Mouse (Mus musculus): ENCODE results near the gene Tnfaip8l1. TPM values are rescaled to one million over a fixed set of nuclear protein-coding genes. Genes with fewer than 3 reads are reported as not detected.

Tnfaip8l1 gene
- polyA plus RNA-seq (2014; fragmentation: Nextera tagmentation; extraction: Ambion mirVana): 8.5 and 10.5 TPM in 2 replicates

- H3K9me3 ChIP-seq (ENCODE audit: control insufficient read depth, low read length): no peaks in the 10 kb centered on the region
- no peaks in the 10 kb centered on the region for H3K36me3 ChIP-seq (ENCODE audit: control insufficient read depth, insufficient read depth, low read length)
- H3K4me1 ChIP-seq (ENCODE audit: control insufficient read depth, insufficient read depth, low read length): peaks cover 6% of the 10 kb centered on the region
- H3K4me2 ChIP-seq (ENCODE audit: low read length): peak within 1 kb of the TSS; percentile 58
- H3K4me3 ChIP-seq (replicated peaks; ENCODE audit: low read depth, low read length): peak within 1 kb of the TSS; percentile 43
- DNase-seq (peak; percentile 95), ATAC-seq (ENCODE audit: low FRiP score, low TSS enrichment) (peak; percentile 96)
- H3K27me3 ChIP-seq (ENCODE audit: control insufficient read depth, insufficient read depth, low read length): no peaks in the 10 kb centered on the region; the same call in 1 of the 2 replicates
- 0 out of 2 replicates have a peak within 1 kb of the TSS, but pooled peaks have one; percentile 13 for H3K27ac ChIP-seq (replicated peaks; ENCODE audit: low read depth, low read length)
- WGBS: 1% methylated on average over 30 of the region's 30 CpGs
- peak within 1 kb of the TSS; percentile 61 for H3K9ac ChIP-seq (replicated peaks; ENCODE audit: low read length)
Observed at GRCm38 (mm10) chr17:56162231-56162774, at the start of gene Tnfaip8l1. Gene Tnfaip8l1, plus strand, starts transcription at chr17:56162477.

DNA sequence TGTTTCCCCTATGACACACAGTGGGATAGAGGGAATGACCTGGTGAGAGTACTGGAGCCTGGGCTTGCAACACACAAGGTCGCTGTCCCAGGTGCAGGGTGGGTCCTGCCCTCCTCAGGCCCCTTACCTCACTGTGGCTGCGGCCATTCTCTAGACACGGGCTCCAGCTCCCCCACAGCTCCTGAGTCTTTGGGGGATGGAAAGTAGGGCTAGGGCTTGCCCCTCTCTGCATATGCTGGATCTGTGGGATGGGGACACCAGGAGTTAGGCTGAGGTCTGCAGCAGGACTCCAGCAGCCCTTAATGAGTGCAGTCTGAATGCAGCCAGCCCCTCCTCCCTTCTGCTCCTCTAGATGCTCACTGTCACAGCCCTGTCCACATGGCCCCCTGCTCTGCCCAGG is 49.5 kb upstream of the Tnfaip8l1 start:
- Histone ChIP-seq H3K27ac (replicated peaks; ENCODE audit: low read depth, low read length) (no peak overlapping the region), H3K9me3 (ENCODE audit: control insufficient read depth, low read length) (no peaks in the 10 kb centered on the region), H3K4me1 (ENCODE audit: control insufficient read depth, insufficient read depth, low read length) (peaks cover 4% of the 10 kb centered on the region; the same call in 1 of the 2 replicates), H3K27me3 (ENCODE audit: control insufficient read depth, insufficient read depth, low read length) (peaks cover 6% of the 10 kb centered on the region; the same call in 1 of the 2 replicates), H3K4me3 (replicated peaks; ENCODE audit: low read depth, low read length) (no peak overlapping the region), H3K9ac (replicated peaks; ENCODE audit: low read length) (no peak overlapping the region), H3K36me3 (ENCODE audit: control insufficient read depth, insufficient read depth, low read length) (no peaks in the 10 kb centered on the region), H3K4me2 (ENCODE audit: low read length) (no peak overlapping the region)
- ATAC-seq (ENCODE audit: low FRiP score, low TSS enrichment) (no peak), DNase-seq (no peak)
- WGBS: 78% methylated on average over 3 of the region's 3 CpGs

GRCm38 (mm10) chr17:56116193-56116592 is 46.1 kb upstream of the Tnfaip8l1 start:
- Histone ChIP-seq H3K4me2 (ENCODE audit: low read length) (no peak overlapping the region), H3K9ac (replicated peaks; ENCODE audit: low read length) (no peak overlapping the region), H3K4me3 (replicated peaks; ENCODE audit: low read depth, low read length) (no peak overlapping the region), H3K27me3 (ENCODE audit: control insufficient read depth, insufficient read depth, low read length) (peaks cover 33% of the 10 kb centered on the region; the same call in 1 of the 2 replicates), H3K9me3 (ENCODE audit: control insufficient read depth, low read length) (no peaks in the 10 kb centered on the region), H3K36me3 (ENCODE audit: control insufficient read depth, insufficient read depth, low read length) (no peaks in the 10 kb centered on the region), H3K27ac (replicated peaks; ENCODE audit: low read depth, low read length) (no peak overlapping the region), H3K4me1 (ENCODE audit: control insufficient read depth, insufficient read depth, low read length) (peaks cover 4% of the 10 kb centered on the region; the same call in 1 of the 2 replicates)
- ATAC-seq (ENCODE audit: low FRiP score, low TSS enrichment): no peak
- no peak for DNase-seq
- 77% methylated on average over 10 of the region's 10 CpGs for WGBS

- Histone ChIP-seq H3K27me3 (ENCODE audit: control insufficient read depth, insufficient read depth, low read length) (peaks cover 40% of the 10 kb centered on the region), H3K27ac (replicated peaks; ENCODE audit: low read depth, low read length) (no peak within 1 kb of the TSS), H3K9ac (replicated peaks; ENCODE audit: low read length) (peak within 1 kb of the TSS; percentile 36; the same call in 1 of the 2 replicates), H3K36me3 (ENCODE audit: control insufficient read depth, insufficient read depth, low read length) (no peaks in the 10 kb centered on the region), H3K4me1 (ENCODE audit: control insufficient read depth, insufficient read depth, low read length) (peaks cover 4% of the 10 kb centered on the region; the same call in 1 of the 2 replicates), H3K4me3 (replicated peaks; ENCODE audit: low read depth, low read length) (peak within 1 kb of the TSS; percentile 24; the same call in 1 of the 2 replicates), H3K9me3 (ENCODE audit: control insufficient read depth, low read length) (peaks cover 2% of the 10 kb centered on the region), H3K4me2 (ENCODE audit: low read length) (peak within 1 kb of the TSS; percentile 51)
- 1% methylated on average over 27 of the region's 27 CpGs for WGBS
- ATAC-seq (ENCODE audit: low FRiP score, low TSS enrichment): 0 out of 2 replicates have a peak, but pooled peaks have one; percentile 15
- DNase-seq: peak; percentile 65
Observed at GRCm38 (mm10) chr17:56117251-56117710, 45.0 kb upstream of the Tnfaip8l1 start, which contains the start of gene Plin5. Gene Plin5, minus strand, starts transcription at chr17:56117596.

- peaks cover 48% of the 10 kb centered on the region for H3K27me3 ChIP-seq (ENCODE audit: control insufficient read depth, insufficient read depth, low read length)
Observed at GRCm38 (mm10) chr17:56119431-56119830, 42.8 kb upstream of the Tnfaip8l1 start.

DNA sequence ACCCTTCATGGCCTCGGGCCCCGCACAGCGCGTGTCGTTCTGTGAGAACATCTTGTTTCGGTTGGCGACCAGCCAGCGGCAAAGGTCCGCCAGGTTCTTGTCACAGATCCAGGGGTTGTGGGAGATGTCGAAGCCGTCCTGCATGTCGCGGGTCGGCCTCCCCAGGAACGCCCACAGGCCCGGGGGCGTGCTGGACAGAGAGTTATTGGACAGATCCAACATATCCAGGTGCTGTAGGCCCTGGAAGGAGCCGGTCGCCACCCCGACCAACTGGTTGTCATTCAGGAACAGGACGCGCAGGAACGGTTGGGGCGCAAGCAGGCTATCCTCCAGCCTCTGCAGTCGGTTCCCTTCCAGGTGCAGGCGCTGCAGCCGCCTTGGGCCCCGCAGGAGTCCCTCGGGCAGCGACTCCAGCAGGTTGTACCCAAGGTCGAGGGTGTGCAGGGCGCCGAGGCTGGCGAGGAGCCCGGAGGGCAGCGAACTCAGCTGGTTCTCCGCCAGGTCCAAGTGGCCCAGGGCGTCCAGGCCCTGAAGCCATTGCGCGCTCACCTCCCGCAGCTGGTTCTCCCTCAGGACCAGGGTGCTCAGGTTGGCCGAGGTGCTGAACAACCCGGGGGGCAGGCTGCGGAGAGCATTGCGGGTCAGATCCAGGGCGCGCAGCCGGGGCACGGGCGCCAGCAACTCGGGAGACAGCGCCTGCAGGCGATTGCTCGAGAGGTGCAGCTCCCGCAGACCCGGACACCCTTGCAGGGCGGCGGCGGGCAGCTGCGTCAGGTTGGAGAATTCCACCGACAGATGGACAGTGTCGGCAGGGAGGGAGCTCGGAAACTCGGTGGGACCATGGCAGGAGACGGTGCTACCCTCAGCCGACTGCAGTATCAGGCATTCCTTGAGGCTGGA is 42.0 kb upstream of the Tnfaip8l1 start:
- WGBS: 10% methylated on average over 66 of the region's 66 CpGs
- DNase-seq (no peak), ATAC-seq (ENCODE audit: low FRiP score, low TSS enrichment) (no peak)
- Histone ChIP-seq H3K9ac (replicated peaks; ENCODE audit: low read length) (no peak overlapping the region), H3K36me3 (ENCODE audit: control insufficient read depth, insufficient read depth, low read length) (peaks cover 22% of the 10 kb centered on the region), H3K4me2 (ENCODE audit: low read length) (no peak overlapping the region), H3K27ac (replicated peaks; ENCODE audit: low read depth, low read length) (no peak overlapping the region), H3K4me1 (ENCODE audit: control insufficient read depth, insufficient read depth, low read length) (peaks cover 4% of the 10 kb centered on the region; the same call in 1 of the 2 replicates), H3K4me3 (replicated peaks; ENCODE audit: low read depth, low read length) (no peak overlapping the region), H3K9me3 (ENCODE audit: control insufficient read depth, low read length) (peaks cover 12% of the 10 kb centered on the region), H3K27me3 (ENCODE audit: control insufficient read depth, insufficient read depth, low read length) (peaks cover 53% of the 10 kb centered on the region)

More at GRCm38 (mm10) chr17:56119431-56119830, 42.8 kb upstream of the Tnfaip8l1 start:
- peaks cover 4% of the 10 kb centered on the region; the same call in 1 of the 2 replicates for H3K4me1 ChIP-seq (ENCODE audit: control insufficient read depth, insufficient read depth, low read length)
- no peak for DNase-seq
- no peak overlapping the region for H3K4me2 ChIP-seq (ENCODE audit: low read length)
- no peak for ATAC-seq (ENCODE audit: low FRiP score, low TSS enrichment)
- H3K9me3 ChIP-seq (ENCODE audit: control insufficient read depth, low read length): peaks cover 12% of the 10 kb centered on the region
- no peak overlapping the region for H3K4me3 ChIP-seq (replicated peaks; ENCODE audit: low read depth, low read length)
- peaks cover 18% of the 10 kb centered on the region for H3K36me3 ChIP-seq (ENCODE audit: control insufficient read depth, insufficient read depth, low read length)
- H3K27ac ChIP-seq (replicated peaks; ENCODE audit: low read depth, low read length): no peak overlapping the region
- WGBS: 49% methylated on average over 12 of the region's 12 CpGs
- no peak overlapping the region for H3K9ac ChIP-seq (replicated peaks; ENCODE audit: low read length)

- H3K4me3 ChIP-seq (replicated peaks; ENCODE audit: low read depth, low read length): no peak within 1 kb of the TSS
- peaks cover 31% of the 10 kb centered on the region for H3K36me3 ChIP-seq (ENCODE audit: control insufficient read depth, insufficient read depth, low read length)
- H3K4me2 ChIP-seq (ENCODE audit: low read length): no peak within 1 kb of the TSS
- ATAC-seq (ENCODE audit: low FRiP score, low TSS enrichment) (no peak), DNase-seq (no peak)
- peaks cover 12% of the 10 kb centered on the region for H3K9me3 ChIP-seq (ENCODE audit: control insufficient read depth, low read length)
- H3K27ac ChIP-seq (replicated peaks; ENCODE audit: low read depth, low read length): no peak within 1 kb of the TSS
- H3K4me1 ChIP-seq (ENCODE audit: control insufficient read depth, insufficient read depth, low read length): peaks cover 4% of the 10 kb centered on the region; the same call in 1 of the 2 replicates
- H3K27me3 ChIP-seq (ENCODE audit: control insufficient read depth, insufficient read depth, low read length): peaks cover 52% of the 10 kb centered on the region
- WGBS: 69% methylated on average over 2 of the region's 2 CpGs
- H3K9ac ChIP-seq (replicated peaks; ENCODE audit: low read length): no peak within 1 kb of the TSS
Observed at GRCm38 (mm10) chr17:56121826-56122225, 40.5 kb upstream of the Tnfaip8l1 start, which contains the start of gene Lrg1. Gene Lrg1, minus strand, starts transcription at chr17:56122001.

GRCm38 (mm10) chr17:56123161-56123560 is 39.1 kb upstream of the Tnfaip8l1 start:
- Histone ChIP-seq H3K4me3 (replicated peaks; ENCODE audit: low read depth, low read length) (no peak overlapping the region), H3K27ac (replicated peaks; ENCODE audit: low read depth, low read length) (no peak overlapping the region), H3K9ac (replicated peaks; ENCODE audit: low read length) (no peak overlapping the region), H3K36me3 (ENCODE audit: control insufficient read depth, insufficient read depth, low read length) (peaks cover 43% of the 10 kb centered on the region), H3K4me1 (ENCODE audit: control insufficient read depth, insufficient read depth, low read length) (no peaks in the 10 kb centered on the region), H3K27me3 (ENCODE audit: control insufficient read depth, insufficient read depth, low read length) (peaks cover 47% of the 10 kb centered on the region), H3K9me3 (ENCODE audit: control insufficient read depth, low read length) (peaks cover 12% of the 10 kb centered on the region), H3K4me2 (ENCODE audit: low read length) (no peak overlapping the region)
- 90% methylated on average over 12 of the region's 12 CpGs for WGBS
- ATAC-seq (ENCODE audit: low FRiP score, low TSS enrichment) (no peak), DNase-seq (no peak)

Measured in midbrain, embryonic 14.5 days (tissue).